ENCODE assay signal across 28 mouse cellular contexts in genomic region chr5:120890991-120891390, GRCm38 (mm10). TPM values are rescaled to one million over a fixed set of nuclear protein-coding genes. Genes with fewer than 3 reads are reported as not detected.
"Had no signal": no experiment of that assay in that cellular context is flagged by ENCODE, and none has a peak within 500 bp of the region (broad histone marks: within the 10 kb centered on the region; RNA-seq: fewer than 3 reads in every experiment).

No protein-coding gene starts in this region.

- H3K27ac ChIP-seq: lung, embryonic 15.5 days; macrophage; midbrain, embryonic 10.5 days; midbrain, embryonic 12.5 days; neural tube, embryonic 12.5 days; stomach, embryonic 15.5 days; stomach, postnatal 0 days had no signal

- H3K9ac ChIP-seq: liver, postnatal 0 days; lung, embryonic 15.5 days; midbrain, embryonic 12.5 days; neural tube, embryonic 12.5 days; stomach, embryonic 15.5 days had no signal

- ATAC-seq: liver, postnatal 0 days; lung, postnatal 0 days; midbrain, embryonic 16.5 days had no signal

- H3K9me3 ChIP-seq: lung, embryonic 15.5 days; midbrain, embryonic 10.5 days; midbrain, embryonic 12.5 days; neural tube, embryonic 12.5 days; stomach, embryonic 15.5 days had no signal

- H3K4me1 ChIP-seq: lung, embryonic 15.5 days; midbrain, embryonic 10.5 days; midbrain, embryonic 12.5 days; neural tube, embryonic 12.5 days; stomach, embryonic 15.5 days had no signal

- H3K27me3 ChIP-seq: lung, embryonic 15.5 days; midbrain, embryonic 12.5 days; neural tube, embryonic 12.5 days; stomach, embryonic 15.5 days had no signal

- H3K4me2 ChIP-seq: lung, embryonic 15.5 days; midbrain, embryonic 12.5 days; neural tube, embryonic 12.5 days; stomach, embryonic 15.5 days had no signal

- DNase-seq: liver, postnatal 0 days; lung, adult 2 months; lung, postnatal 14 days; lung, postnatal 36 days; midbrain, embryonic 14.5 days; retina, postnatal 1 day; right cerebral cortex, adult 18-20 months; right cerebral cortex, postnatal 25 days; right cerebral cortex, postnatal 4 days; thymus, adult 2 months; thymus, postnatal 25 days; thymus, postnatal 4 days had no signal

- H3K36me3 ChIP-seq: lung, embryonic 15.5 days; midbrain, embryonic 10.5 days; midbrain, embryonic 12.5 days; neural tube, embryonic 12.5 days; stomach, embryonic 15.5 days had no signal

- H3K4me3 ChIP-seq: lung, embryonic 15.5 days; midbrain, embryonic 10.5 days; midbrain, embryonic 12.5 days; neural tube, embryonic 12.5 days; stomach, embryonic 15.5 days had no signal

RNA-seq across cellular contexts. Expression of gene Oas1g, which starts 3.6 kb away (rescaled TPM):
- total RNA-seq: megakaryocyte-erythroid progenitor cell, adult 5-6 weeks had no signal
- polyA plus RNA-seq: midbrain, embryonic 10.5 days; midbrain, embryonic 16.5 days; neural tube, embryonic 14.5 days; testis, adult 2 months had no signal

RNA-seq across cellular contexts. Expression of gene Oas1d, which starts 23.3 kb away (rescaled TPM):
- total RNA-seq: megakaryocyte, adult 5-6 weeks; megakaryocyte-erythroid progenitor cell, adult 5-6 weeks; neutrophil, adult 5-6 weeks had no signal
- polyA plus RNA-seq: liver, postnatal 0 days; lung, adult 2 months; lung, embryonic 15.5 days; lung, postnatal 0 days; macrophage; midbrain, embryonic 10.5 days; midbrain, embryonic 12.5 days; midbrain, embryonic 14.5 days; neural tube, embryonic 12.5 days; neural tube, embryonic 14.5 days; spleen, adult 2 months; stomach, embryonic 15.5 days; testis, adult 2 months; urinary bladder, adult 2 months had no signal

RNA-seq across cellular contexts. Expression of gene Oas1h, which starts 29.8 kb away (rescaled TPM):
- total RNA-seq: megakaryocyte, adult 5-6 weeks; megakaryocyte-erythroid progenitor cell, adult 5-6 weeks; neutrophil, adult 5-6 weeks had no signal
- polyA plus RNA-seq: liver, postnatal 0 days; lung, adult 2 months; lung, embryonic 15.5 days; lung, postnatal 0 days; macrophage; midbrain, embryonic 10.5 days; midbrain, embryonic 12.5 days; midbrain, embryonic 14.5 days; midbrain, embryonic 16.5 days; neural tube, embryonic 12.5 days; neural tube, embryonic 14.5 days; spleen, adult 2 months; stomach, embryonic 15.5 days; stomach, postnatal 0 days; testis, adult 2 months; urinary bladder, adult 2 months had no signal

RNA-seq across cellular contexts. Expression of gene Oas1f, which starts 43.8 kb away (rescaled TPM):
- total RNA-seq: megakaryocyte, adult 5-6 weeks; megakaryocyte-erythroid progenitor cell, adult 5-6 weeks; neutrophil, adult 5-6 weeks had no signal
- polyA plus RNA-seq: liver, postnatal 0 days; lung, adult 2 months; lung, embryonic 15.5 days; lung, postnatal 0 days; macrophage; midbrain, embryonic 10.5 days; midbrain, embryonic 12.5 days; midbrain, embryonic 14.5 days; midbrain, embryonic 16.5 days; neural tube, embryonic 12.5 days; neural tube, embryonic 14.5 days; spleen, adult 2 months; stomach, embryonic 15.5 days; stomach, postnatal 0 days; testis, adult 2 months had no signal
